Mouse (Mus musculus) erythroblast, adult 5-6 weeks (primary cell): ENCODE measurements around the gene Fbln1. TPM values are rescaled to one million over a fixed set of nuclear protein-coding genes. Genes with fewer than 3 reads are reported as not detected.

ENCODE experiments used
- ATAC-seq: replicated peaks from 2 replicates; pipeline ENCODE4 v1.8.0; 2016; ENCODE audit warnings: moderate number of reproducible peaks, mild to moderate bottlenecking, moderate TSS enrichment, inconsistent platforms; ENCODE audit not compliant: poor library complexity, low FRiP score, severe bottlenecking
- total RNA-seq, 2 experiments: library from RNA; stranded (forward) in 1 of 2; stranded (reverse) in 1 of 2; fragments of 150-400 nt in 1 of 2; fragments of 200-764, 138-1000 nt in 1 of 2; gene quantifications; 2 replicates each; pipeline versions ENCODE4 v1.2.3 to v1.2.4; 2015 to 2017; ENCODE audit warnings: low replicate concordance in 2 of 2

Gene Fbln1
- total RNA-seq, 2 experiments from 2014 or later = not detected

- ATAC-seq = no peak
Observed at GRCm38 (mm10) chr15:85277221-85277620, 71.5 kb downstream of the Fbln1 start.

GRCm38 (mm10) chr15:85278986-85279385, 73.2 kb downstream of the Fbln1 start:
- no peak for ATAC-seq

GRCm38 (mm10) chr15:85282021-85282420, 76.3 kb downstream of the Fbln1 start:
- ATAC-seq = no peak

DNA sequence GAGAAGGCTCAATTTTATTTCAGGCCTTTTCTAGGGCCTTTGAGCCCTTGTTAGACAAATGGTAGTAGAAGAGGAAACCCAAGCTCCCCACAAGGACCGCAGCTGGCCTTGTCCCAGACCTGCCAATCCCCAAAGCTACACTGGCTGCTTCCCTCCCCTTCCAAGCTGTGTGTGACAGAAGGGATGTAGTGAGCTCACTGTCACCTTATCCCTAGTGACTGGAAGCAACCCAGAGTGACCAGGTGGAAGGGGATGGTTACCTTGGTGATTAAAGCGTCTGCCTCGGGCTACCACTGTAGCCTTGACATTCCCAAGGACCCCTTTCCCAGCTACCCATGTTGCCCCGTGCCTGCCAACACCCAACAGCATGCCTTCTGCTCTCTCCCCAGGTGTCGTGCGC, 78.9 kb downstream of the Fbln1 start:
- ATAC-seq = no peak

DNA sequence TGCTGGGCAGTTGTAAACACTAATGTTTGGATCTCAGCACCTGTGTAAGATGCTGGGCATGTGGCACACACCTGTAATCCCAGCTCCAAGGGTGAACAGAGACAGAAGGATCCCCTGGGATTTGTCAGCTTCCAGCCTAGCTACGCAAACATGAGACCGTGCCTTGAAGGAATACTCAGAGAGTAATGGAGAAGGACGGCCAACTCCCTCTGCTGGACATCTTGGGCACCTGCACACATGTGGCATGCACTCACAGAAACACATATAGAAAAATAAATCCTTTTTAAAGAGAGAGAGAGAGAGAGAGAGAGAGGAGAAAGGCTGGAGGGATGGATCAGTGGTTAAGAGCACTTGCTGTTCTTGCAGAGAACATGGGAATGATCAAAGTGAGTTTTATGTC, 88.9 kb downstream of the Fbln1 start:
- ATAC-seq = no peak

GRCm38 (mm10) chr15:85295544-85295943, 89.8 kb downstream of the Fbln1 start:
- ATAC-seq = no peak

GRCm38 (mm10) chr15:85295977-85296376, 90.2 kb downstream of the Fbln1 start:
- ATAC-seq = no peak

DNA sequence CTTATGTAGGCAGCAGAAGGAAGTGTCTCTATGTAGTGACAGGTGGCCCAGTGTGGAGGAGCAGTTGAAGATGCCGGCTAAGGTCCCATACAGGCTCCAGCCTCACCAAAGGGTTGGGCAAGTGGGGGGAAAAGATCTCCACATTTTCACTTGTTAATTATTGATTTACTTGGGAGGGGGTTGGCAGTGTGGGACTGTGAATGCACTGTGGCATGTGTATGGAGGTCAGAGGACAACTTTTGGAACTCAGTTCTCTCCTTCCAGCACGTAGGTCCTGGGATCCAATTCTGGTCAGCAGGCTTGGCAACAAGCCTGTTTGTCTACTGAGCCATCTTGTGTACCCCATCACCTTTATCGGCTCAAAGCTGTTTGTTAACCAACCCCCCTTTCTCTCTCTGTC, 90.8 kb downstream of the Fbln1 start:
- no peak for ATAC-seq

DNA sequence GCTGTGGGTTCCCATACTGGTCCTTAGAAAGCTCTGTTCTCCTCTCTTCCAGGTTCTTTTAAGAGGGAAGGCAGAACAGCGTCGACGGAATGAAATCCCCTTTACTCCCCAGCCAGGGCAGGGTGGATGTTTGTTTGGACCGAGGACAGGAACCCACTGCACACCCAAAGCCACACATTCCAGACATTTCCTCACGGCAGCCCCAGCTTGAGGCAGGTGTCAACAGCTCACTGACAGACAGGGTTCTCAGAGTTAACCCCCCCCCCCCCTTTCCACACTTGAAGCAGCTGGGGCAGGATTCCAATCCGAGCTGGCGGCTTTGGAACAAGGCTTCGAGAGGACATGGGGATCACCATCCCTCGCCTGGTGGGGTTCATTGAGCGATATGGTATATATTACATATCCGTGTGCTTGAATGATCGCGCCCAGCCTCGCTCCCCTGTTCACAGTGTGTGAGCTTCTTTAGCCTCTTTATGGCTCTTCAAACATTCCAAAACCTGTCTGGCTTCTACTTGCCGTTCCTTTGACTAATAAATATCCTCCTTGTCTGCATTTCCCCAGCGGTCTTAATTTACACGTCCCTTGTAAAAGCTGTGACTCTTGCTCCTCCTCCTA, 92.5 kb downstream of the Fbln1 start:
- no peak for ATAC-seq

DNA sequence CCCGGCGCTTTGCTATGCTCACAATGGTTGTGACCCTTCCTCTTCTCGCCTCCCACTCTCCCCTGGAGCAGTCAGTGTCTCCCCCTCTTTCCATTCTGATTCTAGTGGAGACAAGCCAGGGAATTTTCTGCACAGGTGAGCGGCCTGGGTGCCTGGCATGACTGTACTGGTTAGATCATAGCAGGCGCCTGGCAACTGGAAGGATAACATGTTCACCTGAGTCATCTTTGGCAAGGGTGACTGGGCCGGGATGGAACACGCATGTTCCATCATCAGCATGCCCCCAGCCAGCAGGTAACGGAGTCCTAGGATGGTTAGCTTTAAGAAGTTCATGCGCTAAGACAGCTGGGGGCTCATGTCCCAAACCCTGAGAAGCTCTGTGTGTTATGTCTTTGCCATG, 93.2 kb downstream of the Fbln1 start:
- no peak for ATAC-seq

- no peak for ATAC-seq
Observed at GRCm38 (mm10) chr15:85303241-85303640, 97.5 kb downstream of the Fbln1 start.

DNA sequence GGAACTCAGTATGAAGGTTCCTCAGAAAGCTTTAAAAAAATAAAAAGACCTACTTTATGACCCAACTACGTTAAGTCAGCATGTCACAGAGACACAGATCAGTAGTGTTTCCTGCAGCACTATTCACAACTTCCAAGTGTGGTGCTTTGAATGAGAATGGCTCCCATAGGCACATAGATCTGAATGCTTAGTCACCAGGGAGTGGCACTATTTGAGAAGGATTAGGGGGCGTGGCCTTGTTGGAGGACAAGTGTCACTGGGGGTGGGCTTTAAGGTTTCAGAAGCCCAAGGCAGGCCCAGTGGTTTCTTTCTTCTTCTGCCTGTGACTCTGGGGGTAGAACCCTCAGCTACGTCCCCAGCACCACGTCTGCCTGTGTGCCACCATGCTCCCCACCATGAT, 98.2 kb downstream of the Fbln1 start:
- ATAC-seq = no peak

- no peak for ATAC-seq
Observed at GRCm38 (mm10) chr15:85307061-85307660, 101.4 kb downstream of the Fbln1 start.

- ATAC-seq = no peak
Observed at GRCm38 (mm10) chr15:85311058-85311657, 105.4 kb downstream of the Fbln1 start.

DNA sequence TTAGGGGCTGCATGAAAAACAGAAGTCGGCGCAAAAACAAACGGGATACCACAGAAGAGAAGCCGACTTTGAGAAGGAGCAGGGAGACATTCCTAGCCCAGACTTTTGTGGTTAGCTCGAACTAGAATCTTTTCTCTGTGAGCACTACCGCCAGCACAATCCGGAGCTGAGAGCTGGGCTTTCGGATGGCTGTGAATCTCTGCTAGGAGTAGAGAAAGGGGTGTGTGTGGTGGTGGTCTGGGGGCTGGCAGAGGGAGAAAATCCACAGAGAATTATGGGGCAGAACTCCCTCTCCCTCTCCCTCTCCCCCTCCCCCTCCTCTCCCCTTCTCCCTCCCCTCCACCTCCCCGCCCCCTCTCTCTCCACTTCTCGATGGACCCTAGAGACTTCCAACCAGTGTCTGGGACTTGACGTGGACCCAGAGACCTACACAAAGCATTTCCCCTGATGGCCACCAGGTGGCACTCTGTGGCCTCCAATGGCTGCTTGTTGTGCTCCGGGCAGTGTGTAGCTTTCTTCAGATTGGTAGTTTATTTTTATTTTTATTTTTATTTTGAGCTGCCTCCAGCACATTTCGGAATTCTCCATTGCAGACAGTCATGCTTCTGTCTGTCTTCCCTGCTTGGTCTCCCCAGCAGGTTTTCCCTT, 109.8 kb downstream of the Fbln1 start:
- 0 out of 2 replicates have a peak, but pooled peaks have one; percentile 58 for ATAC-seq

GRCm38 (mm10) chr15:85316342-85317140, 110.8 kb downstream of the Fbln1 start:
- no peak for ATAC-seq

DNA sequence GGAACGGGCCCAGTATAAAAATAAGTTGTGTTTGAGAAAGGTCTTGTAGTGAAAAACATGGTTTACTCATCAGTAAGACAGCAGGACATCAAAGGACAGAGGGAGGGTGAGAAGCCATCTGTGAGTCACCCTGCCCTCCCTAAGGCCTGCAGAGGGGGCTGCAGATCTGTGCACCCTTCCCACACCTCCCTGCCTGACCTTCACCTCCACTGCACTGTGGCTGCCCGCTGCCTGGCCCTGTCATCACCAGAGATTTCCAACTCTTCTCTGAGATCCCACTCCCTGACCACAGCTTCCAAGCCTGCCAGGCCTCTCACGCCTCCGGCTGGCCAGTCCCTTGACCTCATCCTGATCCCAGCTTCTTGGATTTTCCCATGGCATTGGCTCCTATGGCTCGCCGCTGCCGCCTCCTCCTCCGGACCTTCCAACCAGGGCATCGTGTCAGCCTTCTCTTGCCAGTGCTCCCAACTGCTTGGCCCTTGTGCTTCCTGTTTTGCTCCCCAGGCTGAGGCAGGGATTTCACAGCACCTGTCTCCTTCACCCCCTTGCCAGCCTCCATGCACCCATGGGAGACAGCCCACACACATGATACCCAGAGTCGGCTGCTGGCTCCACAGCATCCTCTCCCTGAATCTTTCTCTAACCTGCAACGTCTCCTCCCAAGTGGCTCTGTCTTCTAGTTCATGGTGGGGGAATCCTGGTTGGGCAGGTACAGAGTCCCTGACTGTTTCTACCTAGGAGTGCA, 114.3 kb downstream of the Fbln1 start:
- no peak for ATAC-seq

- ATAC-seq = no peak
Observed at GRCm38 (mm10) chr15:85323214-85323613, 117.5 kb downstream of the Fbln1 start.

DNA sequence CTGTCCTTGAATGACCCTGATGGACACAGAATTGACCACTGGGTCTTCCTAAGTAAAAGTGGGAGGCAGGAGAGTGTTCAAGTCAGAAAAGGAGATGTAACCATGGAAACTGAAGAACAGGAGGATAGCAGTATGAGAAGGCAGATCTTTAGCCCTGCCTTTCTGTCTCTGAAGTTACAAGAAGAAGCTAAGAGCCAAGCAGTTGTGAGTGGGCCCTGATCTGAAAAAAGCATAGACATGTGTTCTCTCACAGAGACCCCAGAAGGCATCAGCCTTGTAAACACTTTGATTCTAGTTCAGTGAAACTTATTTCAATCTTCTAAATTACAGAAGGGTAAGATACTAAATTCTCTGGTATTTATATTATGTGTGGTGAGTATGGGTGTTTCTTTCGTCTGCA, 118.7 kb downstream of the Fbln1 start:
- no peak for ATAC-seq

GRCm38 (mm10) chr15:85327808-85328207, 122.1 kb downstream of the Fbln1 start:
- ATAC-seq = no peak
